Mouse (Mus musculus) midbrain, embryonic 10.5 days (tissue): ENCODE results near the gene Gm6268. TPM values are rescaled to one million over a fixed set of nuclear protein-coding genes. Genes with fewer than 3 reads are reported as not detected.

Experiments
- DNase-seq: peaks from one replicate; pipeline ENCODE4 v3.0.0-alpha.2; 2017; ENCODE audit warnings: low spot score
- H3K27ac ChIP-seq: fragments of 300-500 bp; sonication (generic); replicated peaks from 2 replicates; pipeline ENCODE4 v1.5.1; 2016; ENCODE audit warnings: mild to moderate bottlenecking
- H3K27me3 ChIP-seq: fragments of 300-500 bp; sonication (generic); 2 replicates; pipeline ENCODE4 v1.6.1; 2016; ENCODE audit warnings: low read depth, mild to moderate bottlenecking; ENCODE audit not compliant: poor library complexity, severe bottlenecking
- H3K36me3 ChIP-seq: fragments of 300-500 bp; sonication (generic); 2 replicates; pipeline ENCODE4 v1.6.1; 2016; ENCODE audit warnings: mild to moderate bottlenecking, moderate library complexity
- H3K4me1 ChIP-seq: fragments of 300-500 bp; sonication (generic); 2 replicates; pipeline ENCODE4 v1.6.1; 2016
- H3K4me3 ChIP-seq: fragments of 300-500 bp; sonication (generic); 2 replicates; pipeline ENCODE4 v1.5.1; 2016; ENCODE audit warnings: mild to moderate bottlenecking, moderate library complexity
- H3K9me3 ChIP-seq: fragments of 300-500 bp; sonication (generic); replicated peaks from 2 replicates; pipeline ENCODE4 v1.6.1; 2016; ENCODE audit warnings: mild to moderate bottlenecking
- WGBS: fragments of 180-500 bp; shearing (Covaris S2); methylation state at CpG from one replicate; pipeline ENCODE4 v1.1.7; 2016; 5-methylcytosine and 5-hydroxymethylcytosine counted together
- microRNA-seq: library from miRNA; unstranded; fragments of <30 nt; microRNA quantifications from one replicate; pipeline ENCODE4, GENCODE M21; 2017
- polyA plus RNA-seq: library from polyadenylated mRNA; unstranded; fragments of >200 nt; fragmentation: Nextera tagmentation; extraction: Ambion mirVana; gene quantifications from 2 replicates; pipeline ENCODE4 v1.2.1, GENCODE M21; 2016

The Gm6268 gene
- not detected in 2 replicates for polyA plus RNA-seq

DNA sequence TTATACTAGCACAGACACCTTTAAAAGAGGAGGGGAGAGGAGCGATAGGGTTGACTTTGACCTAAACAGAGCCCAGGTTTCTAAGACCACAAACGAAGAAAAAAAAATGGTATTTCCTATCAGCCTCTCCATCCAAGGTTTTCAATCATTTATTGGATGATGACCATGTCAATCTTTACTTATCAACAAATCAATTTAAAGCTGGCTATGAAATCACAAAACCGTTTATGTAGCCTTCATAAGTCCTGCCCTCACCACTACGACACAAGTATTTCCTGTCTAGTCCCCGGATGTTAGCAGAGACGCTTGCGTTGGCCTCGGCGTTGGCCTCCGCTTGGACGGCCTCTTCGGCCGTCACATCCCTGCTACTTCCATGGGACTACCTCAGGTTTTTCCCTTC is at the start of gene Gm6268:
TSS of gene Gm6268 (plus strand) at position 301 of the 400 bp plus-strand sequence.
- no peak within 1 kb of the TSS for H3K4me3 ChIP-seq
- no peaks in the 10 kb centered on the region for H3K4me1 ChIP-seq
- WGBS, result 92% methylated on average over 13 of the region's 13 CpGs
- H3K27ac ChIP-seq, result no peak within 1 kb of the TSS
- H3K9me3 ChIP-seq, result no peaks in the 10 kb centered on the region
- H3K36me3 ChIP-seq, result no peaks in the 10 kb centered on the region
- DNase-seq, result no peak
- H3K27me3 ChIP-seq, result no peaks in the 10 kb centered on the region

DNA sequence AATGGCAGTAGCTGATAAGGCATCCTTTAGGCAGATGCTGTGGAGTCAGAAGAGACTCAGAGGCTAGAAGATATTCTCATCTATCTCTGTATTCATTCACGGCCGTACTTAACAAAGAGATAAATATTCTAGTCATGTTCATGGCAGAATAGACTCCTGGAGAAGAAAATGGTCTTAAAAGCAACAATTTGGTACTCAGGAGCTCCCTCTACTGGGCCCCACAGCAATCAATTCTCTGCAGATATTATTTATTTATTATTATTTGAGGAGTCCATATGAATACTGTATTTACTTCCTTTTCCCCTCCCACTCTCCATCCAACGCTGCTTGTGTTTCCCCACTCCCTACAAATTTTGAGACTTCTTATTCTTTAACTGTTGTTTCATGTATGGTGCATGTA is 48.6 kb upstream of the Gm6268 start:
- H3K4me1 ChIP-seq, result no peaks in the 10 kb centered on the region
- 71% methylated on average over 3 of the region's 3 CpGs for WGBS
- no peaks in the 10 kb centered on the region for H3K36me3 ChIP-seq
- H3K27me3 ChIP-seq, result no peaks in the 10 kb centered on the region
- H3K4me3 ChIP-seq, result no peak overlapping the region
- no peak for DNase-seq
- no peak overlapping the region for H3K27ac ChIP-seq
- H3K9me3 ChIP-seq, result no peaks in the 10 kb centered on the region

DNA sequence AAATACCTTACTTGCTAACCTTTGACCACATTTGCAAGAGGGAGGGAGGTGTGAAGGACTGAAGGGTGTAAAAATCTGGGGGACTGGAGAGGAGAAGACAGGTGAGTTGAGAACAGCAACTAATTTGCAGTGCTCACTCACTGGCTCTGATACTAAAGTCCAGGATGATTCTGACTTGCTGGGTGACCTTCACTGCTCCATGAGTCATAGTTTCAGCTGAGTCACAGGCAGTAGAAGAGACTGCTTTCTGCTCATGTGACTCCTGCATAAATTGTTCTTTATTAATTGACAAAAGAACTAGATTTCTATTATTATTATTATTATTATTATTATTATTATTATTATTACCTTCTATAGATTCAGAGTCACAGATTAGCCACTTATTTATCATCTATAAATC is 15.7 kb upstream of the Gm6268 start:
- Histone ChIP-seq H3K4me3 (no peak overlapping the region), H3K36me3 (no peaks in the 10 kb centered on the region), H3K27me3 (no peaks in the 10 kb centered on the region), H3K9me3 (no peaks in the 10 kb centered on the region), H3K27ac (no peak overlapping the region), H3K4me1 (no peaks in the 10 kb centered on the region)
- DNase-seq, result no peak

DNA sequence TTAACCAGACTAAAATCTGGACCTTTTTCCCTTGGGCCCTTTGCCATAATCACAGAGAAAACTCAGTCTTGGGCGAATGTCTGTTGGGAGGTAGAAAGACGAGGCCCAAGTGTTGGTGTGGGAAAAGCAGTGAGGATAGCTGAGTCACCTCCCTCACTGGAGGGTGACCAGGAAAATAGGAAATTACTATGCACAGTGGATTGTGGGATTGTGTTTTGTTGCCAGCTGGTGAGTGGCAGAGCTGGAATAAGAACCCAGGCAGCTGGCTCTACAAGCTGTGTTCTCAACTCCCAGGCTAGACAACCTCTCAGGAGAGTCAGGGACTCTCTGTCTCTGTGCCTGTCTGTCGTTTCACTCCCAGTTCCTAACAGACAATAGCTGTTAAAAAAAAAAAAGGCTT is 11.1 kb upstream of the Gm6268 start:
- 74% methylated on average over 3 of the region's 3 CpGs for WGBS
- H3K4me3 ChIP-seq, result no peak overlapping the region
- no peaks in the 10 kb centered on the region for H3K36me3 ChIP-seq
- no peaks in the 10 kb centered on the region for H3K27me3 ChIP-seq
- no peaks in the 10 kb centered on the region; the same call in 1 of the 2 replicates for H3K9me3 ChIP-seq
- H3K27ac ChIP-seq, result no peak overlapping the region
- no peak for DNase-seq
- no peaks in the 10 kb centered on the region for H3K4me1 ChIP-seq

DNA sequence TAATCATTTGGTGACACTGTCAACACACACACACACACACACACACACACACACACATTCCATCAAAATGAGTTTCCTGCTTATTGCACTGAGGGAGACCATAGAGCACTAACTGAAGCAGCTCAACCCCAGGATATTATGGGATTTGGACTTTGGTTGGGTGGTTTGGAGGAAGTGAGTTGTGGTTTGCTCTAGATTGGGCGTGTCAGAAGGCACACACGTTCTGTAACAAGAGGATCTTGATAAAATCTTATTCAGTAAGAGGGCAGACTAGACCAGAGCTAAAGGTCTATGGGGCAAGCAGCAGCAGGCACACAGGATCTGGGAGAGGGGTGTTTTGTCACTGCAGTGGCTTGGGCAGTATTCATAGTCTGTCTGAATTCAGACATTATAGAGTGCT is 10.6 kb upstream of the Gm6268 start:
- H3K9me3 ChIP-seq, result no peaks in the 10 kb centered on the region; the same call in 1 of the 2 replicates
- WGBS, result 71% methylated on average over 2 of the region's 2 CpGs
- H3K4me3 ChIP-seq, result no peak overlapping the region
- no peak for DNase-seq
- no peaks in the 10 kb centered on the region for H3K27me3 ChIP-seq
- no peaks in the 10 kb centered on the region for H3K4me1 ChIP-seq
- H3K27ac ChIP-seq, result no peak overlapping the region
- H3K36me3 ChIP-seq, result no peaks in the 10 kb centered on the region

DNA sequence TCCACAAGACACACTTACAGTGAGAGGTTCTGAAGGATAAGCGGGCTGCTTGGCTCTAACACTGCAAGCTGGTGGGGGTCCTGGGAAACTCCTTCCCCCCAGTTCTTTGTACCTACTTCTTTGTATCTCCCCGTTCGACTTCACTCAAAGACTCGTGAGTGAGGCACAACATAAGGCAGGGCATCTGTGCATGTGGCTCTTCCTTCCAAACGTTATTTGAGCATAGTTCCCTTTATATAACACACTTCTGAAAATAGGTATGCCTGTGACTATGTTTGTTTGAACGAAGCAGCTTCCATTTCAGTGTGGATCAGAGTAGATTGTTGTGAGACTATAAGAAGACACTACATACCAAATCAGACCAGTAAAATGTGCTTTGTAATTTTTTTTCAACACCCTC is 8.4 kb upstream of the Gm6268 start:
- no peak for DNase-seq
- WGBS, result 77% methylated on average over 6 of the region's 6 CpGs
- H3K4me3 ChIP-seq, result no peak overlapping the region
- H3K27me3 ChIP-seq, result no peaks in the 10 kb centered on the region
- H3K9me3 ChIP-seq, result no peaks in the 10 kb centered on the region; the same call in 1 of the 2 replicates
- H3K36me3 ChIP-seq, result no peaks in the 10 kb centered on the region
- H3K4me1 ChIP-seq, result no peaks in the 10 kb centered on the region
- no peak overlapping the region for H3K27ac ChIP-seq

DNA sequence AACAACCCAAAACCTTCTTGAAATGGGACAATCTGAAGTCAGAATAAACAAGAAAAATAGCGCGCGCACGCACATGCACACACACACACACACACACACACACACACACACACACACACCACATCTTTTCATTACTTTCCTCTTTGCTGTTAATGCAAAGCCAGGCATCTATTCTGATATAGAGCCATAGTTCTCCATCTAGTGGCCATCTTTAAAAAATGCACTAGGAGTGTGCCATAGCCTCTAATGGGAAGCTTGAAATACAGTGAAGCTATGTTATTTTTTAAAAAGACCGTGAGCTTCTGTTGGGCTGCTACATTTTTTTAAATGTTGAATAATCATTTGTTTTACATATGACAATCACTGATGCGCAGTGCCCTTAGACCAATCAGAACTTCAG is 7.8 kb upstream of the Gm6268 start:
- WGBS, result 66% methylated on average over 6 of the region's 6 CpGs
- no peak for DNase-seq
- no peaks in the 10 kb centered on the region for H3K4me1 ChIP-seq
- H3K27me3 ChIP-seq, result no peaks in the 10 kb centered on the region
- no peaks in the 10 kb centered on the region; the same call in 1 of the 2 replicates for H3K9me3 ChIP-seq
- no peaks in the 10 kb centered on the region for H3K36me3 ChIP-seq
- no peak overlapping the region for H3K27ac ChIP-seq
- no peak overlapping the region for H3K4me3 ChIP-seq

DNA sequence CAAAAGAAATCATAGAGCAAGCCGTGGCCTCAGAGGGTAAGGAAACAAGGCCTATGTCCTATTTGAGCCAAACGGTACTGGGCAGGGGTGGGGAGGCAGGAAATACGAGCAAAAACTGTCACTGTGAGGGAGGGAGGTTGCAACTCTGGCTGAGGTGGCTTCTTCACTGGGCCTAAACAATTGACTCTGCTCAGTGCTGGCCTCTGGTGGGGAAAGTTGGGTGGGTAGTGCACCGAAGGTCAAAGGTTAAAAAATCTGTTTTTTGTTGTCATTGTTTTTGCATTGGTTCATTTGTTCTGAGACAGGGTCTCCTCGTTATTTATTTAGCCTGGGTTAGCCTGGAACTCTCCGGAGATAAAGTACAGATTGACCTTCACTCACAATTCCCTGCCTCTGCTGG is 1.2 kb downstream of the Gm6268 start:
- no peak overlapping the region for H3K4me3 ChIP-seq
- H3K4me1 ChIP-seq, result no peaks in the 10 kb centered on the region
- H3K9me3 ChIP-seq, result no peaks in the 10 kb centered on the region
- WGBS, result 59% methylated on average over 6 of the region's 6 CpGs
- H3K27me3 ChIP-seq, result no peaks in the 10 kb centered on the region
- no peaks in the 10 kb centered on the region for H3K36me3 ChIP-seq
- no peak overlapping the region for H3K27ac ChIP-seq
- peak; percentile 11 for DNase-seq

DNA sequence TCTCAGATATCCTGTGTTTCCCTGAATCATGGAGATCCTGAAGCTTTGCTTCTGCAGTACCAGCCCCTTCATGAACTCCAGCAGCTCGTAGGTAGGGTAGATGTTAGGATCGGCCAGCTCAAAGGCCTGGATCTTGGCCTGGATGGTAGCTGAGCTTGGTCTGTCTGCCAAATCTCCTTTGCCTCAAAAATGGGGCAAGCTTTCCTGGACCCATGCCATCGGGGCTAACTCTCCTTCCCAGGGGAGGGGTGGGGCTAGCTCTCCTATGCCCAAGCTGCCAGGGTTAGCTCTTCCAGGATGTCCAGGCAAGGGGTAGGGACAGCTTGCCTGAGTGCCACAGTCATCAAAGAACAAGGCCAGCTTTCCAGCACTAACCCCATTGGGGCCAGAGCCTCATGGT is 18.1 kb downstream of the Gm6268 start:
- DNase-seq, result no peak
- WGBS, result 79% methylated on average over 3 of the region's 3 CpGs

DNA sequence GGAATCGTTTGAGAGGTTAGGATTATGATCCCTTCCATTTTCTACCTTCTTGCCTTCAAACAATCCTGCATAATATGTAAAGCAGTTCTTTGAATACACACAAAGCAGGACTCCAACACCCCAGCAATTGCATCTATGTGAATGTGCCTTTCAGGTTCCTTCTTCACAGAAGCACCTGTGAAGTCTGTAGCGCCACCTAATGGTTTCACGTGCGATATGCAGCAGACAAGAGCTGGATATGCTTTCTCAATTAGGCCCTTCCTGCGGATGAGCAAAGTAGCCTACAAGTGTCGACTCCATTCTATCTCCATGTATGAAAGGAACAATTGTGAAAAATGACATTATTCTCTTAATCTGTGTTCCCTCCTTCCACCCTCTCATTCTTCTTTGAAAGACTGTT is 33.9 kb downstream of the Gm6268 start:
- DNase-seq, result no peak
- H3K4me3 ChIP-seq, result no peak overlapping the region
- no peaks in the 10 kb centered on the region for H3K27me3 ChIP-seq
- no peak overlapping the region for H3K27ac ChIP-seq
- H3K4me1 ChIP-seq, result no peaks in the 10 kb centered on the region
- 47% methylated on average over 6 of the region's 6 CpGs for WGBS
- H3K9me3 ChIP-seq, result 0 out of 2 replicates have a peak, but pooled peaks cover 3% of the 10 kb centered on the region
- H3K36me3 ChIP-seq, result no peaks in the 10 kb centered on the region

More for the DNA sequence above, 18.1 kb downstream of the Gm6268 start:
- Histone ChIP-seq H3K4me1 (no peaks in the 10 kb centered on the region), H3K4me3 (no peak overlapping the region), H3K27me3 (no peaks in the 10 kb centered on the region), H3K36me3 (no peaks in the 10 kb centered on the region), H3K9me3 (no peaks in the 10 kb centered on the region), H3K27ac (no peak overlapping the region)

DNA sequence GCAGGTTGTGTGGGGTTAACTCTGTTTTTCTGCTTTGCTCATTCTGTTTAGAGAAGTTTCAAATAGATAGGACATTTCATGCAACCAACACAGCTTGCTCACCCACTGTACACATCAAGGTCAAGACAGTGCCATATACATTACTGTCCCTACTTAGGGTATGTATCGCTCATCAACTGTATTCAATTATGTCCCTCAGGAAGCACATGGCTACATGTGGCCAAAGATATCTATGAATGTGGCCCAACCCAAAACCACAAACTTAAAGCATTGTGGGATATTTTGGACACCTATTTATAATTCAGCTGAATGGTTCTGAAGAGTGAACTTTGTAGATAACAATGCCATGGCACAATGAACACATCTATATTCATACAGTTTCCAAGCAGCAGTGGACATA is 36.9 kb downstream of the Gm6268 start:
- no peaks in the 10 kb centered on the region for H3K36me3 ChIP-seq

More for the DNA sequence above, 36.9 kb downstream of the Gm6268 start:
- H3K27ac ChIP-seq, result no peak overlapping the region
- WGBS, result 97% methylated on average over 1 of the region's 1 CpGs
- H3K4me1 ChIP-seq, result no peaks in the 10 kb centered on the region
- H3K4me3 ChIP-seq, result no peak overlapping the region
- DNase-seq, result no peak
- H3K9me3 ChIP-seq, result no peaks in the 10 kb centered on the region
- H3K27me3 ChIP-seq, result no peaks in the 10 kb centered on the region

Small RNAs within 50 kb of the gene (microRNA-seq; reads per million reads assigned to microRNA genes)
- not detected for gene Gm44485

Other genes starting within 250 kb of the Gm6268 start
- 11.1 and 30.5 TPM in 2 replicates for gene Zcchc12, start 205.4 kb upstream of the Gm6268 start, polyA plus RNA-seq
- 0.84 and 0.88 TPM in 2 replicates for gene Lonrf3, start 72.9 kb upstream of the Gm6268 start, polyA plus RNA-seq
- gene Gm14569, start 90.5 kb downstream of the Gm6268 start, polyA plus RNA-seq, result not detected in 2 replicates
- 327 and 360 TPM in 2 replicates for gene Pgrmc1, start 196.9 kb downstream of the Gm6268 start, polyA plus RNA-seq
- gene Akap17b, start 244.1 kb downstream of the Gm6268 start, polyA plus RNA-seq, result 3.4 and 4.1 TPM in 2 replicates